Mouse (Mus musculus) MEL (cell line): ENCODE measurements around the gene Trim40.

ENCODE experiments used
- CTCF ChIP-seq, 3 experiments: IDR thresholded peaks in 2 of 3; conservative IDR thresholded peaks in 1 of 3; 2 replicates each; pipeline ENCODE4 v1.5.1; 2011 to 2012; ENCODE audit warnings: low read length in 3 of 3, low read depth in 2 of 3, mild to moderate bottlenecking in 2 of 3, improper control_type of control experiment in 1 of 3, inconsistent platforms in 1 of 3, mixed read lengths in 1 of 3, moderate library complexity in 1 of 3; ENCODE audit not compliant: control insufficient read depth in 1 of 3, insufficient read depth in 1 of 3, poor library complexity in 1 of 3, severe bottlenecking in 1 of 3
- HCFC1 ChIP-seq: IDR thresholded peaks from 2 replicates; pipeline ENCODE4 v1.6.1; 2012; ENCODE audit warnings: low read depth, mild to moderate bottlenecking, inconsistent platforms, low read length, improper control_type of control experiment, moderate library complexity
- MAFK ChIP-seq: IDR thresholded peaks from 2 replicates; pipeline ENCODE4 v1.6.1; 2011; ENCODE audit warnings: low read depth, mild to moderate bottlenecking, low read length, improper control_type of control experiment, borderline replicate concordance

- TF ChIP-seq HCFC1: no peak
- TF ChIP-seq CTCF (IDR thresholded peaks at IDR 0.05 in 2 of 3, conservative IDR thresholded peaks at IDR 0.05 in 1 of 3; ENCODE audit: control insufficient read depth in 1 of 3, insufficient read depth in 1 of 3, low read depth in 2 of 3, low read length in 3 of 3, poor library complexity in 1 of 3, severe bottlenecking in 1 of 3): no peak
- TF ChIP-seq MAFK: no peak
These were observed 19.7 kb downstream of the Trim40 start for GRCm38 (mm10) chr17:36869955-36870810.
